Mouse (Mus musculus) stomach, embryonic 14.5 days (tissue): Measurements from ENCODE around the gene Ppp1r2. TPM values are rescaled to one million over a fixed set of nuclear protein-coding genes. Genes with fewer than 3 reads are reported as not detected.

ENCODE experiments used
- microRNA-seq: library from miRNA; unstranded; fragments of <30 nt; microRNA quantifications from one replicate; pipeline ENCODE4, GENCODE M21; 2016
- polyA plus RNA-seq: library from polyadenylated mRNA; unstranded; fragments of >200 nt; fragmentation: Nextera tagmentation; extraction: Ambion mirVana; gene quantifications from 2 replicates; pipeline ENCODE4 v1.2.1, GENCODE M21; 2014

Gene Ppp1r2
- polyA plus RNA-seq, 1 experiment from 2014 or later = 86.0 TPM

Small RNA genes within 50 kb of the gene (microRNA-seq; reads per million reads assigned to microRNA genes)
- gene Gm27415 = not detected

Other genes starting within 250 kb of the Ppp1r2 start
- 17.2 and 21.4 TPM in 2 replicates for gene Xxylt1, start 193.8 kb downstream of the Ppp1r2 start, polyA plus RNA-seq
- gene Acap2, start 74.0 kb downstream of the Ppp1r2 start, polyA plus RNA-seq = 24.9 and 25.0 TPM in 2 replicates
- gene Apod, start 39.5 kb upstream of the Ppp1r2 start, polyA plus RNA-seq = 1.2 and 1.4 TPM in 2 replicates
- 30.0 TPM in 2 replicates for gene Bdh1, start 147.0 kb upstream of the Ppp1r2 start, polyA plus RNA-seq